Mouse (Mus musculus) ES-E14 (cell line): ENCODE measurements around the gene Tprgl.

Source experiments
- CHD2 ChIP-seq: IDR thresholded peaks from 2 replicates; pipeline ENCODE4 v1.6.1; 2014; ENCODE audit warnings: mild to moderate bottlenecking, low read depth, low read length, inconsistent platforms
- HCFC1 ChIP-seq: IDR thresholded peaks from 2 replicates; pipeline ENCODE4 v1.6.1; 2012; ENCODE audit warnings: low read length, inconsistent platforms, borderline replicate concordance; ENCODE audit not compliant: insufficient read depth
- MAFK ChIP-seq: IDR thresholded peaks from 2 replicates; pipeline ENCODE4 v1.6.1; 2014; ENCODE audit warnings: mild to moderate bottlenecking, low read depth, low read length, inconsistent platforms; ENCODE audit not compliant: insufficient read depth
- ZC3H11A ChIP-seq: IDR thresholded peaks from 2 replicates; pipeline ENCODE4 v1.6.1; 2012; ENCODE audit warnings: low read depth, mild to moderate bottlenecking, inconsistent platforms, low read length, borderline replicate concordance
- ZNF384 ChIP-seq: IDR thresholded peaks from 2 replicates; pipeline ENCODE4 v1.6.1; 2012; ENCODE audit warnings: low read depth, low read length, inconsistent platforms

GRCm38 (mm10) chr4:154209054-154209453 lies 48.6 kb upstream of the Tprgl start:
- TF ChIP-seq ZNF384 = no peak
- no peak for TF ChIP-seq HCFC1
- TF ChIP-seq CHD2 = no peak
- no peak for TF ChIP-seq MAFK
- TF ChIP-seq ZC3H11A = no peak
